Mouse (Mus musculus) midbrain, embryonic 12.5 days (tissue): Measurements from ENCODE around the gene Nutf2. TPM values are rescaled to one million over a fixed set of nuclear protein-coding genes. Genes with fewer than 3 reads are reported as not detected.

Experiments used
- ATAC-seq: fragments of 200-750 bp; cut with Nextera tagmentation; 2 replicates; pipeline ENCODE4 v1.8.0; 2017; ENCODE audit warnings: low read depth, moderate TSS enrichment, moderate library complexity; ENCODE audit not compliant: low FRiP score
- H3K27ac ChIP-seq: fragments of 300-500 bp; sonication (generic); replicated peaks from 2 replicates; pipeline ENCODE4 v1.5.1; 2016; ENCODE audit warnings: mild to moderate bottlenecking
- H3K27me3 ChIP-seq: fragments of 300-500 bp; sonication (generic); 2 replicates; pipeline ENCODE4 v1.6.1; 2016; ENCODE audit warnings: mild to moderate bottlenecking
- H3K36me3 ChIP-seq: fragments of 300-500 bp; sonication (generic); 2 replicates; pipeline ENCODE4 v1.6.1; 2016
- H3K4me1 ChIP-seq: fragments of 300-500 bp; sonication (generic); 2 replicates; pipeline ENCODE4 v1.6.1; 2016
- H3K4me2 ChIP-seq: fragments of 300-500 bp; sonication (generic); replicated peaks from 2 replicates; pipeline ENCODE4 v1.6.1; 2016; ENCODE audit warnings: mild to moderate bottlenecking, moderate library complexity
- H3K4me3 ChIP-seq: fragments of 300-500 bp; sonication (generic); 2 replicates; pipeline ENCODE4 v1.5.1; 2016; ENCODE audit warnings: mild to moderate bottlenecking
- H3K9ac ChIP-seq: fragments of 300-500 bp; sonication (generic); replicated peaks from 2 replicates; pipeline ENCODE4 v1.6.1; 2016; ENCODE audit warnings: mild to moderate bottlenecking, moderate library complexity
- H3K9me3 ChIP-seq: fragments of 300-500 bp; sonication (generic); 2 replicates; pipeline ENCODE4 v1.6.1; 2016; ENCODE audit warnings: mild to moderate bottlenecking
- WGBS: fragments of 180-500 bp; shearing (Covaris S2); methylation state at CpG from one replicate; pipeline ENCODE4 v1.1.7; 2016; 5-methylcytosine and 5-hydroxymethylcytosine counted together
- polyA plus RNA-seq: library from polyadenylated mRNA; unstranded; fragments of >200 nt; fragmentation: Nextera tagmentation; extraction: Ambion mirVana; gene quantifications from 2 replicates; pipeline ENCODE4 v1.2.1, GENCODE M21; 2016

Gene Nutf2
- polyA plus RNA-seq, 1 experiment from 2014 or later: 280 TPM

- WGBS: under 1% methylated on average over 71 of the region's 71 CpGs
- Histone ChIP-seq H3K36me3 (peaks cover 13% of the 10 kb centered on the region; the same call in 1 of the 2 replicates), H3K27ac (peak overlapping the region; percentile 83), H3K9ac (peak overlapping the region; percentile 86), H3K4me2 (peak overlapping the region; percentile 97), H3K4me3 (peak overlapping the region; percentile 79), H3K4me1 (peaks cover 50% of the 10 kb centered on the region), H3K27me3 (no peaks in the 10 kb centered on the region), H3K9me3 (no peaks in the 10 kb centered on the region)
- peak; percentile 20 for ATAC-seq
Measured at GRCm38 (mm10) chr8:105855248-105856167, 4.9 kb upstream of the Nutf2 start.

DNA sequence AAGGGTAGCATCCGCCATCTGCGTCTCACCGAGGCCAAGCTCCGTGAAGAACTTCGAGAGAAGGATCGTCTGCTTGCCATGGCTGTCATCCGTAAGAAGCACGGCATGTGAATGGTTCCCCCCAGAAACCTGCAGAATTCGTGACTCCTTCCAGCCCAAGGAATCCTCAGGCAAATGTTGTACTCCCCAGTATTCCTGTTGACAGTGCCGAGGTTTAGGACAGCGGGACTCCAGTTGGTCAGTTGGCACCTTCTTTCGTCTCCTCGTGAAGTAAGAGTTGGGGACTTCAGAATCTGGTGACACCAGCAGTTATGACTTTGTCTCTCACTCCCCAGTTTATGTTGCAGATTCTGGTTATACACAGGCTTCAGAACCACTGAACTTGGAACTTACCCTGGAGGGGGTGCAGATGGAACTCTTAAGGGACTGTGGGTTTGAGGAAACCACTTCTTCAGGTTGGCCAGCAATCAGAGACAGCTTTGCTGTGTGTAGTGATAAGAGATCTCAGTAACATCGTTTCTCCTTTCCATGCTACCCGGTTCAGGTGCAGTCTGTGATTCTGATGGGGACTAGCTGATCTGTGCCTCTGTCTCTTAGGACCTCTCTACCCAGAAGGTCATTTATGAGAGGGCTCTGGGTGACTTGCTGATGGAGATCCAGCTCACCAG, 4.1 kb upstream of the Nutf2 start:
- peaks cover 48% of the 10 kb centered on the region for H3K4me1 ChIP-seq
- H3K36me3 ChIP-seq: peaks cover 13% of the 10 kb centered on the region; the same call in 1 of the 2 replicates
- H3K9me3 ChIP-seq: no peaks in the 10 kb centered on the region
- peak overlapping the region; percentile 79 for H3K4me3 ChIP-seq
- peak overlapping the region; percentile 86 for H3K9ac ChIP-seq
- 24% methylated on average over 15 of the region's 15 CpGs for WGBS
- H3K4me2 ChIP-seq: peak overlapping the region; percentile 97
- no peaks in the 10 kb centered on the region for H3K27me3 ChIP-seq
- ATAC-seq: no peak
- H3K27ac ChIP-seq: peak overlapping the region; percentile 83

GRCm38 (mm10) chr8:105858495-105858894, 1.9 kb upstream of the Nutf2 start:
- Histone ChIP-seq H3K9ac (no peak overlapping the region), H3K27ac (no peak overlapping the region), H3K27me3 (no peaks in the 10 kb centered on the region), H3K36me3 (peaks cover 13% of the 10 kb centered on the region), H3K4me1 (peaks cover 65% of the 10 kb centered on the region), H3K4me2 (no peak overlapping the region), H3K4me3 (no peak overlapping the region), H3K9me3 (no peaks in the 10 kb centered on the region)
- 82% methylated on average over 5 of the region's 5 CpGs for WGBS
- ATAC-seq: no peak

- Histone ChIP-seq H3K27ac (peak overlapping the region; percentile 88), H3K4me2 (peak overlapping the region; percentile 85; the same call in 1 of the 2 replicates), H3K9me3 (no peaks in the 10 kb centered on the region), H3K27me3 (no peaks in the 10 kb centered on the region), H3K4me1 (peaks cover 69% of the 10 kb centered on the region), H3K36me3 (peaks cover 13% of the 10 kb centered on the region), H3K4me3 (no peak overlapping the region), H3K9ac (no peak overlapping the region)
- 81% methylated on average over 5 of the region's 5 CpGs for WGBS
- ATAC-seq: no peak
Measured at GRCm38 (mm10) chr8:105859314-105859713, 1.1 kb upstream of the Nutf2 start.

- H3K27me3 ChIP-seq: no peaks in the 10 kb centered on the region
- no peaks in the 10 kb centered on the region for H3K9me3 ChIP-seq
- H3K27ac ChIP-seq: no peak overlapping the region
- peaks cover 54% of the 10 kb centered on the region for H3K4me1 ChIP-seq
- ATAC-seq: no peak
- peaks cover 26% of the 10 kb centered on the region for H3K36me3 ChIP-seq
- H3K4me3 ChIP-seq: peak overlapping the region; percentile 82
- peak overlapping the region; percentile 85 for H3K4me2 ChIP-seq
- H3K9ac ChIP-seq: peak overlapping the region; percentile 90
- WGBS: 4% methylated on average over 1 of the region's 1 CpGs
Measured at GRCm38 (mm10) chr8:105861951-105862350, 1.6 kb downstream of the Nutf2 start.

DNA sequence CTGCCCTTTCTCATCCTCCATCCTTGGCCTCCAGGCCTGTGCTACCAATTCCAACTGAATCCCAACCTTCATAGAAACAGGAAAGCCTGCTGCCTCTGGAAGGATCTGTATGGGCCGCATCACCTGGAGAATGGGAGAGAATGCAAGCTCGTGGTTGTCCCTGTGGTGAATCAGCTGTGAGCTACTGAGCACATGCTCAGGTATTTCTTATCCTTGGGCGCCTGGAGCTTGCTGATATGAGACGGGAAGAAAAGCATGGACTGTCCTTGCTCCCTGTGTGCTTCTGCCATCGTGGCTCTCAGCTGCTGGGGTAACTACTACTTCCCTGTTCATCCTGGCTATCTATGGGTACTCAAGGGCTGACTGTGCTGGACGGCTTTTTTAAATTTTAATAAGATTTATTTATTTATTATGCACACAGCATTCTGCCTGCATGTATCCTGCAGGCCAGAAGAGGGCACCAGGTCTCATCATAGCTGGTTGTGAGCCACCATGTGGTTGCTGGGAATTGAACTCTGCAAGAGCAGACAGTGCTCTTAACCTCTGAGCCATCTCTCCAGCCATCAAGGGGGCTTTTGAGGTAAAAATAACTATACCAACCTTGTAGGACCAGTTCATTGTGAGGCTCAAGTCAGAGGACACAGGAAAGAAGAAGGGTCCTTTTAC, 6.1 kb downstream of the Nutf2 start:
- ATAC-seq: no peak
- Histone ChIP-seq H3K9ac (no peak overlapping the region), H3K9me3 (no peaks in the 10 kb centered on the region), H3K4me2 (no peak overlapping the region), H3K36me3 (peaks cover 54% of the 10 kb centered on the region), H3K27me3 (no peaks in the 10 kb centered on the region), H3K4me3 (no peak overlapping the region), H3K4me1 (peaks cover 19% of the 10 kb centered on the region), H3K27ac (no peak overlapping the region)
- WGBS: 88% methylated on average over 6 of the region's 6 CpGs

- Histone ChIP-seq H3K9ac (no peak overlapping the region), H3K36me3 (peaks cover 77% of the 10 kb centered on the region), H3K4me3 (no peak overlapping the region), H3K4me1 (no peaks in the 10 kb centered on the region), H3K9me3 (no peaks in the 10 kb centered on the region), H3K27me3 (no peaks in the 10 kb centered on the region), H3K4me2 (no peak overlapping the region), H3K27ac (no peak overlapping the region)
- 88% methylated on average over 6 of the region's 6 CpGs for WGBS
- no peak for ATAC-seq
Measured at GRCm38 (mm10) chr8:105874301-105874700, 13.9 kb downstream of the Nutf2 start.

GRCm38 (mm10) chr8:105880754-105881520, 20.6 kb downstream of the Nutf2 start, which contains the start of gene Edc4:
Edc4 (plus strand) TSS chr8:105880881.
- Histone ChIP-seq H3K4me2 (peak within 1 kb of the TSS; percentile 92), H3K27me3 (no peaks in the 10 kb centered on the region), H3K36me3 (peaks cover 54% of the 10 kb centered on the region), H3K4me3 (peak within 1 kb of the TSS; percentile 92), H3K4me1 (peaks cover 26% of the 10 kb centered on the region), H3K27ac (peak within 1 kb of the TSS; percentile 49; the same call in 1 of the 2 replicates), H3K9ac (peak within 1 kb of the TSS; percentile 92), H3K9me3 (no peaks in the 10 kb centered on the region)
- ATAC-seq: peak; percentile 80
- under 1% methylated on average over 45 of the region's 45 CpGs for WGBS

DNA sequence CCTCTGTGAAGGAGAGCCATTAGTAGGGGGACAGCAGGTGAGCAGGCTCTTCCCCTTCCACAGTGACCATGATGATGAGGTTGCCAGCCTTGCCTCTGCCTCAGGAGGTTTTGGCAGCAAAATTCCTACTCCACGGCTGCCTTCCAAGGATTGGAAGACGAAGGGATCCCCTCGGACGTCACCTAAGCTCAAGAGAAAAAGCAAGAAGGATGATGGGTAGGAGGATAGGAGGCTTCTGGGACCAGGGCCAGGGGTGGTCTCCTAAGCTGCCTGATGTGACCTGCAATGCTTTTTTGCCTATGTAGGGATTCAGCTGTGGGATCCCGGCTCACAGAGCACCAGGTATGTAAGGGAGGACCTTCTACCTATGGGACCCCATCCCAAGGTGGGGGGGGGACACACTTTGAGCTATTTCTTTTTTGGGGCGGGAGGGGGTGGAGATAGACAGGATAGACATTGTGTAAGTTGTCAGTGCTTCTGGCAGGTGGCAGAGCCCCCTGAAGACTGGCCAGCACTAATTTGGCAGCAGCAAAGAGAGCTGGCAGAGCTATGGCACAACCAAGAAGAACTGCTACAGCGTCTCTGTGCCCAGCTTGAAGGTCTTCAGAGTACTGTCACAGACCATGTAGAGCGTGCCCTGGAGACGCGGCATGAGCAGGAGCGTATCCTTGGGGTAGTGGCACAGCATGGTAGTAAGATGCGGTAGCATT, 29.5 kb downstream of the Nutf2 start:
- H3K4me2 ChIP-seq: no peak overlapping the region
- WGBS: 94% methylated on average over 12 of the region's 12 CpGs
- H3K36me3 ChIP-seq: peaks cover 83% of the 10 kb centered on the region
- no peaks in the 10 kb centered on the region for H3K27me3 ChIP-seq
- ATAC-seq: no peak
- H3K9ac ChIP-seq: no peak overlapping the region
- H3K9me3 ChIP-seq: no peaks in the 10 kb centered on the region
- no peak overlapping the region for H3K4me3 ChIP-seq
- H3K27ac ChIP-seq: no peak overlapping the region
- peaks cover 7% of the 10 kb centered on the region for H3K4me1 ChIP-seq

GRCm38 (mm10) chr8:105890870-105891269, 30.5 kb downstream of the Nutf2 start:
- no peak overlapping the region for H3K27ac ChIP-seq
- no peak overlapping the region for H3K4me2 ChIP-seq
- peaks cover 75% of the 10 kb centered on the region for H3K36me3 ChIP-seq
- H3K9ac ChIP-seq: no peak overlapping the region
- 95% methylated on average over 6 of the region's 6 CpGs for WGBS
- no peaks in the 10 kb centered on the region for H3K9me3 ChIP-seq
- no peak for ATAC-seq
- no peaks in the 10 kb centered on the region for H3K27me3 ChIP-seq
- no peak overlapping the region for H3K4me3 ChIP-seq
- H3K4me1 ChIP-seq: peaks cover 7% of the 10 kb centered on the region

- H3K9ac ChIP-seq: no peak overlapping the region
- H3K4me2 ChIP-seq: no peak overlapping the region
- no peaks in the 10 kb centered on the region for H3K9me3 ChIP-seq
- H3K27ac ChIP-seq: no peak overlapping the region
- 89% methylated on average over 6 of the region's 6 CpGs for WGBS
- H3K27me3 ChIP-seq: no peaks in the 10 kb centered on the region
- ATAC-seq: 0 out of 2 replicates have a peak, but pooled peaks have one; percentile 7
- peaks cover 60% of the 10 kb centered on the region for H3K36me3 ChIP-seq
- H3K4me1 ChIP-seq: peaks cover 7% of the 10 kb centered on the region
- H3K4me3 ChIP-seq: no peak overlapping the region
Measured at GRCm38 (mm10) chr8:105892432-105892831, 32.1 kb downstream of the Nutf2 start.
